Mouse (Mus musculus) retina, postnatal 7 days (tissue): ENCODE measurements around the gene Rhobtb1.

Experiments used
- DNase-seq: peaks from one replicate; pipeline ENCODE4 v3.0.0-alpha.2; 2012; ENCODE audit warnings: low read depth, low spot score

Gene Rhobtb1

GRCm38 (mm10) chr10:69321519-69322035 is 170.3 kb downstream of the Rhobtb1 start:
- DNase-seq = no peak

GRCm38 (mm10) chr10:69323986-69324385 is 172.8 kb downstream of the Rhobtb1 start:
- DNase-seq = no peak

- no peak for DNase-seq
Measured at GRCm38 (mm10) chr10:69324816-69325215, 173.6 kb downstream of the Rhobtb1 start.

GRCm38 (mm10) chr10:69326433-69326832 is 175.2 kb downstream of the Rhobtb1 start:
- DNase-seq = no peak

GRCm38 (mm10) chr10:69327362-69327761 is 176.1 kb downstream of the Rhobtb1 start:
- no peak for DNase-seq

GRCm38 (mm10) chr10:69328029-69328655 is 176.9 kb downstream of the Rhobtb1 start:
- DNase-seq = no peak

GRCm38 (mm10) chr10:69328656-69329046 is 177.4 kb downstream of the Rhobtb1 start:
- no peak for DNase-seq

- no peak for DNase-seq
Measured at GRCm38 (mm10) chr10:69331231-69331630, 180.0 kb downstream of the Rhobtb1 start.

GRCm38 (mm10) chr10:69333212-69333611 is 182.0 kb downstream of the Rhobtb1 start:
- no peak for DNase-seq

- no peak for DNase-seq
Measured at GRCm38 (mm10) chr10:69334271-69335194, 183.3 kb downstream of the Rhobtb1 start.

GRCm38 (mm10) chr10:69335195-69335536 is 183.9 kb downstream of the Rhobtb1 start:
- DNase-seq = no peak

GRCm38 (mm10) chr10:69335611-69336010 is 184.4 kb downstream of the Rhobtb1 start:
- DNase-seq = no peak

GRCm38 (mm10) chr10:69336219-69336618 is 185.0 kb downstream of the Rhobtb1 start:
- no peak for DNase-seq

GRCm38 (mm10) chr10:69340001-69340400 is 188.8 kb downstream of the Rhobtb1 start:
- DNase-seq = no peak
